Comparison of ENCODE assay signal across 8 mouse cellular contexts in genomic region chrX:153037087-153037971, GRCm38 (mm10). TPM values are rescaled to one million over a fixed set of nuclear protein-coding genes. Genes with fewer than 3 reads are reported as not detected.
DNase-seq lines count a peak whose midpoint lies in the region; ATAC-seq and TF ChIP-seq lines count a peak whose summit lies in the region.

TSS of gene Mageh1 (minus strand) at chrX:153037575.

- ATAC-seq in heart, embryonic 12.5 days (ENCODE audit: insufficient number of reproducible peaks, low FRiP score) = peak; percentile 90
- ATAC-seq in kidney, embryonic 15.5 days (replicated peaks; ENCODE audit: low FRiP score) = peak; percentile 94
- peak; percentile 92 for ATAC-seq in limb, embryonic 14.5 days (ENCODE audit: low FRiP score, low read depth)
- peak; percentile 96 for ATAC-seq in midbrain, embryonic 15.5 days (replicated peaks)
- peak; percentile 94 for ATAC-seq in stomach, embryonic 14.5 days (ENCODE audit: insufficient number of reproducible peaks, insufficient read depth, low FRiP score, low read depth)

- H3K36me3 ChIP-seq in heart, embryonic 12.5 days = no peaks in the 10 kb centered on the region
- no peaks in the 10 kb centered on the region for H3K36me3 ChIP-seq in kidney, embryonic 15.5 days
- no peaks in the 10 kb centered on the region for H3K36me3 ChIP-seq in limb, embryonic 14.5 days (ENCODE audit: control insufficient read depth, insufficient read depth, low read length)
- no peaks in the 10 kb centered on the region for H3K36me3 ChIP-seq in midbrain, embryonic 15.5 days (replicated peaks)
- H3K36me3 ChIP-seq in stomach, embryonic 14.5 days (ENCODE audit: control insufficient read depth, insufficient read depth, low read length) = no peaks in the 10 kb centered on the region

- peak within 1 kb of the TSS; percentile 78 for H3K9ac ChIP-seq in heart, embryonic 12.5 days
- H3K9ac ChIP-seq in kidney, embryonic 15.5 days = peak within 1 kb of the TSS; percentile 53
- H3K9ac ChIP-seq in limb, embryonic 14.5 days (ENCODE audit: low read depth, low read length, severe bottlenecking) = peak within 1 kb of the TSS; percentile 82
- peak within 1 kb of the TSS; percentile 61 for H3K9ac ChIP-seq in midbrain, embryonic 15.5 days
- peak within 1 kb of the TSS; percentile 26 for H3K9ac ChIP-seq in stomach, embryonic 14.5 days (replicated peaks; ENCODE audit: low read depth, low read length)

- WGBS in heart, embryonic 12.5 days = 11% methylated on average over 49 of the region's 49 CpGs
- 23% methylated on average over 49 of the region's 49 CpGs for WGBS in kidney, embryonic 15.5 days
- WGBS in limb, embryonic 14.5 days = 13% methylated on average over 42 of the region's 49 CpGs
- WGBS in midbrain, embryonic 15.5 days = 25% methylated on average over 48 of the region's 49 CpGs
- WGBS in stomach, embryonic 14.5 days = 19% methylated on average over 47 of the region's 49 CpGs

- DNase-seq in spleen, adult 18-20 months = peak; percentile 26 to 45
- DNase-seq in spleen, adult 12 weeks (ENCODE audit: low spot score) = no peak
- DNase-seq in fibroblast of lung, adult 2 months (ENCODE audit: low read depth) = peak; percentile 41
- DNase-seq in limb, embryonic 14.5 days (ENCODE audit: low spot score) = peak; percentile 78

- peak; percentile 79; the same call in 1 of the 2 replicates for TF ChIP-seq POLR2A in limb, embryonic 14.5 days (IDR thresholded peaks at IDR 0.05; ENCODE audit: borderline replicate concordance, extremely low read depth, insufficient read depth, insufficient read length)

- peak within 1 kb of the TSS; percentile 62 for H3K4me3 ChIP-seq in heart, embryonic 12.5 days
- peak within 1 kb of the TSS; percentile 57 for H3K4me3 ChIP-seq in kidney, embryonic 15.5 days (replicated peaks)
- H3K4me3 ChIP-seq in limb, embryonic 14.5 days (replicated peaks; ENCODE audit: low read length) = peak within 1 kb of the TSS; percentile 55
- peak within 1 kb of the TSS; percentile 49 for H3K4me3 ChIP-seq in midbrain, embryonic 15.5 days
- peak within 1 kb of the TSS; percentile 47 for H3K4me3 ChIP-seq in stomach, embryonic 14.5 days (ENCODE audit: low read depth, low read length)

- H3K27me3 ChIP-seq in heart, embryonic 12.5 days (replicated peaks) = 0 out of 2 replicates have a peak, but pooled peaks cover 3% of the 10 kb centered on the region
- H3K27me3 ChIP-seq in kidney, embryonic 15.5 days = peaks cover 13% of the 10 kb centered on the region
- H3K27me3 ChIP-seq in limb, embryonic 14.5 days (ENCODE audit: control insufficient read depth, insufficient read depth, low read length) = peaks cover 4% of the 10 kb centered on the region; the same call in 1 of the 2 replicates
- H3K27me3 ChIP-seq in midbrain, embryonic 15.5 days (replicated peaks) = no peaks in the 10 kb centered on the region
- no peaks in the 10 kb centered on the region for H3K27me3 ChIP-seq in stomach, embryonic 14.5 days (ENCODE audit: control insufficient read depth, insufficient read depth, low read length)

- no peaks in the 10 kb centered on the region for H3K4me1 ChIP-seq in heart, embryonic 12.5 days (replicated peaks)
- no peaks in the 10 kb centered on the region for H3K4me1 ChIP-seq in kidney, embryonic 15.5 days
- no peaks in the 10 kb centered on the region for H3K4me1 ChIP-seq in limb, embryonic 14.5 days (ENCODE audit: control insufficient read depth, insufficient read depth, low read length)
- H3K4me1 ChIP-seq in midbrain, embryonic 15.5 days = no peaks in the 10 kb centered on the region
- no peaks in the 10 kb centered on the region for H3K4me1 ChIP-seq in stomach, embryonic 14.5 days (ENCODE audit: control insufficient read depth, insufficient read depth, low read length)

- H3K27ac ChIP-seq in heart, embryonic 12.5 days (ENCODE audit: poor library complexity, severe bottlenecking) = peak within 1 kb of the TSS; percentile 69
- H3K27ac ChIP-seq in kidney, embryonic 15.5 days = peak within 1 kb of the TSS; percentile 92
- H3K27ac ChIP-seq in limb, embryonic 14.5 days (replicated peaks; ENCODE audit: low read depth, low read length) = peak within 1 kb of the TSS; percentile 92
- H3K27ac ChIP-seq in midbrain, embryonic 15.5 days = peak within 1 kb of the TSS; percentile 94
- peak within 1 kb of the TSS; percentile 82; the same call in 1 of the 2 replicates for H3K27ac ChIP-seq in stomach, embryonic 14.5 days (ENCODE audit: low read length)

- no peaks in the 10 kb centered on the region for H3K9me3 ChIP-seq in heart, embryonic 12.5 days (replicated peaks)
- H3K9me3 ChIP-seq in kidney, embryonic 15.5 days (replicated peaks) = no peaks in the 10 kb centered on the region
- no peaks in the 10 kb centered on the region for H3K9me3 ChIP-seq in limb, embryonic 14.5 days (ENCODE audit: control insufficient read depth, low read length)
- no peaks in the 10 kb centered on the region for H3K9me3 ChIP-seq in midbrain, embryonic 15.5 days
- no peaks in the 10 kb centered on the region for H3K9me3 ChIP-seq in stomach, embryonic 14.5 days (ENCODE audit: control insufficient read depth, low read depth, low read length)

- H3K4me2 ChIP-seq in heart, embryonic 12.5 days = peak within 1 kb of the TSS; percentile 71
- peak within 1 kb of the TSS; percentile 62 for H3K4me2 ChIP-seq in kidney, embryonic 15.5 days
- H3K4me2 ChIP-seq in limb, embryonic 14.5 days (replicated peaks; ENCODE audit: low read depth, low read length, severe bottlenecking) = peak within 1 kb of the TSS; percentile 53
- peak within 1 kb of the TSS; percentile 52 for H3K4me2 ChIP-seq in midbrain, embryonic 15.5 days
- peak within 1 kb of the TSS; percentile 55 for H3K4me2 ChIP-seq in stomach, embryonic 14.5 days (replicated peaks; ENCODE audit: low read depth, low read length)

RNA-seq across cellular contexts. Expression of gene Mageh1, which starts in this region (rescaled TPM):
- 32.8 and 34.1 TPM in 2 replicates for polyA plus RNA-seq in heart, embryonic 12.5 days (2016; fragmentation: Nextera tagmentation; extraction: Ambion mirVana)
- polyA plus RNA-seq in kidney, embryonic 15.5 days (2015; fragmentation: Nextera tagmentation; extraction: Ambion mirVana) = 51.9 and 52.6 TPM in 2 replicates
- 50.3 and 57.2 TPM in 2 replicates for polyA plus RNA-seq in limb, embryonic 14.5 days (2012; rRNA removed)
- polyA plus RNA-seq in limb, embryonic 14.5 days (2014; fragmentation: Nextera tagmentation; extraction: Ambion mirVana) = 64.9 and 72.3 TPM in 2 replicates
- 136 and 146 TPM in 2 replicates for polyA plus RNA-seq in midbrain, embryonic 15.5 days (2015; fragmentation: Nextera tagmentation; extraction: Ambion mirVana)
- 45.5 and 53.0 TPM in 2 replicates for polyA plus RNA-seq in stomach, embryonic 14.5 days (2014; fragmentation: Nextera tagmentation; extraction: Ambion mirVana)

Comparison
In these comparisons a context has a peak if more than half of its experiments do, and no peak if none do; other contexts are left out.
1. H3K9ac ChIP-seq: peak in every context shown above with its lines; median percentile 82 in limb, embryonic 14.5 days; 78 in heart, embryonic 12.5 days; 61 in midbrain, embryonic 15.5 days; 53 in kidney, embryonic 15.5 days; 26 in stomach, embryonic 14.5 days.